Mouse (Mus musculus) liver, embryonic 13.5 days (tissue): Measurements from ENCODE around the gene Rab4a. TPM values are rescaled to one million over a fixed set of nuclear protein-coding genes. Genes with fewer than 3 reads are reported as not detected.
A peak's percentile ranks its signal among the peaks of the same experiment; 100 is the strongest.
"Not testable (repeated sequence)": the region's sequence is repeated elsewhere in the genome, so short reads cannot be mapped to it uniquely, and the experiment has no call there.

Experiments used
- ATAC-seq: fragments of 200-750 bp; cut with Nextera tagmentation; 2 replicates; pipeline ENCODE4 v1.8.0; 2017; ENCODE audit warnings: low read depth, mild to moderate bottlenecking, moderate number of reproducible peaks, moderate library complexity
- DNase-seq: peaks from one replicate; pipeline ENCODE4 v3.0.0; 2022
- H3K27ac ChIP-seq: fragments of 300-500 bp; sonication (generic); 2 replicates; pipeline ENCODE4 v1.5.1; 2015; ENCODE audit warnings: moderate library complexity, mild to moderate bottlenecking, inconsistent platforms
- H3K27me3 ChIP-seq: fragments of 300-500 bp; sonication (generic); 2 replicates; pipeline ENCODE4 v1.6.1; 2015; ENCODE audit warnings: mild to moderate bottlenecking, inconsistent platforms
- H3K36me3 ChIP-seq: fragments of 300-500 bp; sonication (generic); 2 replicates; pipeline ENCODE4 v1.6.1; 2015; ENCODE audit warnings: mild to moderate bottlenecking, inconsistent platforms
- H3K4me1 ChIP-seq: fragments of 300-500 bp; sonication (generic); replicated peaks from 2 replicates; pipeline ENCODE4 v1.6.1; 2015; ENCODE audit warnings: inconsistent platforms
- H3K4me2 ChIP-seq: fragments of 300-500 bp; sonication (generic); 2 replicates; pipeline ENCODE4 v1.6.1; 2015; ENCODE audit warnings: inconsistent platforms, mild to moderate bottlenecking, moderate library complexity
- H3K4me3 ChIP-seq: fragments of 300-500 bp; sonication (generic); replicated peaks from 2 replicates; pipeline ENCODE4 v1.5.1; 2015; ENCODE audit warnings: mild to moderate bottlenecking, inconsistent platforms
- H3K9ac ChIP-seq: fragments of 300-500 bp; sonication (generic); 2 replicates; pipeline ENCODE4 v1.6.1; 2015; ENCODE audit warnings: mild to moderate bottlenecking, inconsistent platforms
- H3K9me3 ChIP-seq: fragments of 300-500 bp; sonication (generic); replicated peaks from 2 replicates; pipeline ENCODE4 v1.6.1; 2016; ENCODE audit warnings: inconsistent platforms
- WGBS: fragments of 180-500 bp; shearing (Covaris S2); methylation state at CpG from one replicate; pipeline ENCODE4 v1.1.7; 2015; ENCODE audit not compliant: insufficient replicate concordance; 5-methylcytosine and 5-hydroxymethylcytosine counted together
- polyA plus RNA-seq: library from polyadenylated mRNA; unstranded; fragments of >200 nt; fragmentation: Nextera tagmentation; extraction: Ambion mirVana; gene quantifications from 2 replicates; pipeline ENCODE4 v1.2.1, GENCODE M21; 2015

Rab4a gene
- polyA plus RNA-seq, 1 experiment from 2014 or later: 30.8 TPM

DNA sequence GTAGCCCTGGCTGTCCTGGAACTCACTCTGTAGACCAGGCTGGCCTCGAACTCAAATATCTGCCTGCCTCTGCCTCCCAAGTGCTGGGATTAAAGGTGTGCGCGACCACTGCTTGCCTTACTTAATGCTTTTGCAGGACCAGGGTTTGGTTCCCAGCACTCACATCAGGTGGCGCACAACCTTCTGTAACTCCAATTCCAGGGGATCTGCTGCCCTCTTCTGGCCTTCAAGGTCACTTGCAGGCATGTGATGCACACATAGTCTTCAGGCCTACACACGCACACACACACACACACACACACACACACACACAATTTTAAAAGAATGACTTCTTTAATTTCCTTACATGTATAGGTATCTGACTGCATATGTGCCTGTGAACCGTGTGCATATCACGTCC is 4.9 kb upstream of the Rab4a start:
- H3K36me3 ChIP-seq: no peaks in the 10 kb centered on the region
- H3K9ac ChIP-seq: no peak overlapping the region
- DNase-seq (no peak), ATAC-seq (no peak)
- H3K4me1 ChIP-seq: peaks cover 54% of the 10 kb centered on the region
- no peak overlapping the region for H3K27ac ChIP-seq
- H3K4me2 ChIP-seq: no peak overlapping the region
- H3K27me3 ChIP-seq: no peaks in the 10 kb centered on the region
- H3K9me3 ChIP-seq: no peaks in the 10 kb centered on the region
- no peak overlapping the region for H3K4me3 ChIP-seq
- WGBS: 89% methylated on average over 7 of the region's 7 CpGs

DNA sequence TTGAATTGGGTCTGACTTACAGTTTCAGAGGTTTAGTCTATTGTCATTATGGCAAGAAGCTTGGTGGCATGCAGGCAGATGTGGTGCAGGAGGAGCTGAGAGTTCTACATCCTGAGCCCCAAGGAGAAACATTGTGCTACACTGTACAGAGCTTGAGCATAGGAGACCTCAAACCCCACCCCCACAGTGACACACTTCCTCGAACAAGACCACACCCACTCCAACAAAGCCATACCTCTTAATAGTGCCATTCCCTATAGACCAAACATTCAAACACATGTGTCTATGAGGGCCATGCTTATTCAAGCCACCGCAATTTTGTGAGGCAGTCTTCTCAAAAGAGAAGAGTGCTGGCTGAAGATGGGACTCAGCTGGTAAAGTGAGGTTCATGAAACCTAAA is 4.2 kb upstream of the Rab4a start:
- Histone ChIP-seq H3K36me3 (no peaks in the 10 kb centered on the region), H3K4me1 (peaks cover 55% of the 10 kb centered on the region), H3K4me3 (no peak overlapping the region), H3K4me2 (no peak overlapping the region), H3K27ac (no peak overlapping the region), H3K9me3 (no peaks in the 10 kb centered on the region), H3K9ac (no peak overlapping the region), H3K27me3 (no peaks in the 10 kb centered on the region)
- WGBS: 77% methylated on average over 2 of the region's 2 CpGs
- ATAC-seq: no peak
- no peak for DNase-seq

DNA sequence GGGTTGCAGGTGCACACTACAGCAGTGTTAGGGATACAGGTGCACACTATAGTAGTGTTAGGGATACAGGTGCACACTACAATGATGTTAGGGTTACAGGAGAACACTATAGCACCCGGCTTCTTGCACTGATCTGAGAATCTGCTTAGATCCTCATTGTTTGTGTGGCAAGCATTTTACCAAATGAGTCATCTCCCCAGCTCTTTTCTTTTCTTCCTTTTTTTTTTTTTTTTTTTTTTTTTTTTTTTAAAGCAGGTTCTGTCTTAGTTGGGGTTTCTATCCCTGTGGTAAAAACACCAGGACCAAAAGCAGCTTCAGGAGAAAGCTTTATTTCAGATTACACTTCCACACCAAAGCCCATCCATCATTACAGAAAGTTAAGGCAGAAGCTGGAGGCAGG is 2.1 kb upstream of the Rab4a start:
- no peak for DNase-seq
- ATAC-seq: no peak
- H3K27me3 ChIP-seq: no peaks in the 10 kb centered on the region
- 68% methylated on average over 1 of the region's 1 CpGs for WGBS
- H3K4me3 ChIP-seq: no peak overlapping the region
- peaks cover 54% of the 10 kb centered on the region for H3K4me1 ChIP-seq
- H3K4me2 ChIP-seq: no peak overlapping the region
- H3K9ac ChIP-seq: no peak overlapping the region
- no peaks in the 10 kb centered on the region for H3K9me3 ChIP-seq
- no peak overlapping the region for H3K27ac ChIP-seq
- H3K36me3 ChIP-seq: no peaks in the 10 kb centered on the region

DNA sequence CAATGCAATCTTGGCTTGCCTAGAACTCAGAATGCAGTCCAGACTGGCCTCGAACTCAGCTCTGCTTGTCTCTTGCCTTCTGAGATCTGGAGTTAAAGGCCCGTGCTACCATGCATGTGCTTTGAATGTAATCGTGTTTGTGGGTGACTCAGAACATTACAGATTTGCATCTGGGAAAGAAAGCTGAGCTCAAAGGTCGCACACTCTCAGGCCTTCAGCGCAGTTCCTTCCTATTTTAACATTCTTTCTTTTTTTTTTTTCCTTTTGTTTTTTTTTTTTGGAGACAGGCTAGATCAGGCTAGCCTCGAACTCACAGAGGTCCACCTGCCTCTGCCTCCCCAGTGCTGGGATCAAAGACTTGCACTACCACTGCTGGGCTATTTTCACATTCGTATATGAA is 1.2 kb upstream of the Rab4a start:
- Histone ChIP-seq H3K4me1 (peaks cover 49% of the 10 kb centered on the region), H3K9me3 (no peaks in the 10 kb centered on the region), H3K36me3 (peaks cover 3% of the 10 kb centered on the region), H3K4me2 (no peak overlapping the region), H3K27me3 (no peaks in the 10 kb centered on the region), H3K27ac (no peak overlapping the region), H3K4me3 (no peak overlapping the region), H3K9ac (no peak overlapping the region)
- DNase-seq (no peak), ATAC-seq (no peak)
- WGBS: 68% methylated on average over 7 of the region's 7 CpGs

DNA sequence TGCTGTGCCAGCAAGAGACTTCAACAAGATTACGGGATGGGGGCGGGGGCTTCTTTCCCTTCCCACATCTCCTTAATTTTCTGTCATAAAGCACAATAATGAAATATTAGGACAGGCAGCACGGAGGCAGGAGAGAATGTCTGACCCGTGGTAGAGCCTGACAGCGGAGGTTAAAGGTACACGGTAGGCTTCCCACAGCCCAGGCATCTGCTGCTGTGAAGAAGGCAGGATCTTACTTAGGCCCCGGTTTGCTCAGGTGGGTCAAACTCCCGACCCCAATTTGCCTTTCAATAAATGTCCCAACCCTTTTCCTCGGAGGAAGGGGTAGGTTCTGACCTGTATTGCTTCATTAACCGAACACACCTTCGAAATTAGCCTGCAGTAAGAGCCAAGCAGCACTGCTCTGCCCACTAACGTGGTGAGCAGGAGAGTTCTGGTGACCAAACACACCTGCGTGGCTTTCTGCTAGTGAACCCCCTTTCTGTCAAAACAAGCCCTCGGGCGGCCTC is 522 bp upstream of the Rab4a start:
- H3K4me2 ChIP-seq: peak overlapping the region; percentile 95
- ATAC-seq (peak; percentile 2; the same call in 1 of the 2 replicates), DNase-seq (no peak)
- peak overlapping the region; percentile 89 for H3K9ac ChIP-seq
- peak overlapping the region; percentile 81 for H3K4me3 ChIP-seq
- peaks cover 49% of the 10 kb centered on the region for H3K4me1 ChIP-seq
- no peaks in the 10 kb centered on the region for H3K9me3 ChIP-seq
- no peaks in the 10 kb centered on the region for H3K27me3 ChIP-seq
- peaks cover 9% of the 10 kb centered on the region for H3K36me3 ChIP-seq
- peak overlapping the region; percentile 73 for H3K27ac ChIP-seq
- WGBS: 23% methylated on average over 15 of the region's 15 CpGs

DNA sequence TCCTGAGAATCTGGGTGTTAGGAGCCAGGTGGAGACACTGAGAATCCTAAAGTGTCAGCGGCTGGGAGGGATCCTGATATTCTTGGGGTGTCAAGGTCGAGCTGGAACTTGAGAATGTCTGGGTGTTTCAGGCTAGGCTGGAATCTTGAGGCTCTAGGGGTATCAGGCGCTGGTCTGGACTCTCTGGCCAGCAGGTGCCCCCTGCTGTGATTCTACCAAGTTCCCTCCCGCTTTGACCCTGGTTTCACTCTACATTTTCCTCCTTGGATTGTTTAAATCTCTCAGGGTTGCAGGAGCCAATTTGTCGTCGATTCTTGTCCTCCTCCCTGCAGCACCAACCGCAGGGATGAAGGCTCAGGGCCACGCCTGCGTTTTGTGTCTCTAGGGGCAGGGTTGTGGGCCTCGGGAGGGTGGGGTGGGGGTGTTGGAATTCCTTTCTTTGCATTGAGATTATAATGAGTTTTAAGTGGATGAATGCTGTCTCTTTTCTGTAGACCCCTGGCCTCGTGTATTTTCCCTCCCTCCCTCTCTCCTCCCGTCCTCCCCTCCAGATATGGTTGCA is 670 bp downstream of the Rab4a start:
- 1% methylated on average over 12 of the region's 12 CpGs for WGBS
- peak overlapping the region; percentile 73 for H3K27ac ChIP-seq

DNA sequence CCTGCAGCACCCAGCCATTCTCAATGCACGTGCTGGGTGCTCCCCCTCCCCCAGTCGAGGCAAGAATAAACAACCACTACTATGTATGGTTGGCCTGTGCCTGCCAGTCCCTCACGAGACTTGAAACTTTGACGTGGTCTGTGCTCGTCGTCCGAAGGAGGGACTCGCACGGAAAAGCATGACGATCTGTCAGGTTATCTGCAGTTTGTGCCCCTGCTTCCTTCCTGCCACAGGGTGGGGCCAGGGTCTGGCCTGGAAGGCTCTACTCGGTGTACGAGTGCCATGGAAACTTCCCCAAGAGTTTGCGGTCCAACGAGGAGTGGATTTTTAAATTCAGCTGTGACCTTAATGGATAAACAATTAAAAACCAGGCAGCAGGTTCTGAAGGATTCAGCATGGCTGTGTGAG is 1.2 kb downstream of the Rab4a start:
- DNase-seq: peak; percentile 43
- H3K9me3 ChIP-seq: no peaks in the 10 kb centered on the region
- peaks cover 59% of the 10 kb centered on the region for H3K4me1 ChIP-seq
- H3K27me3 ChIP-seq: no peaks in the 10 kb centered on the region
- H3K4me2 ChIP-seq: peak overlapping the region; percentile 95
- peak; percentile 74 for ATAC-seq
- peak overlapping the region; percentile 89 for H3K9ac ChIP-seq
- peaks cover 10% of the 10 kb centered on the region for H3K36me3 ChIP-seq
- peak overlapping the region; percentile 73 for H3K27ac ChIP-seq
- WGBS: 2% methylated on average over 14 of the region's 14 CpGs
- H3K4me3 ChIP-seq: peak overlapping the region; percentile 81

More for the DNA sequence above, 670 bp downstream of the Rab4a start:
- Histone ChIP-seq H3K4me1 (peaks cover 54% of the 10 kb centered on the region), H3K36me3 (peaks cover 10% of the 10 kb centered on the region), H3K4me3 (peak overlapping the region; percentile 81), H3K9me3 (no peaks in the 10 kb centered on the region), H3K27me3 (no peaks in the 10 kb centered on the region), H3K4me2 (peak overlapping the region; percentile 95), H3K9ac (peak overlapping the region; percentile 89)
- DNase-seq (no peak), ATAC-seq (no peak)

DNA sequence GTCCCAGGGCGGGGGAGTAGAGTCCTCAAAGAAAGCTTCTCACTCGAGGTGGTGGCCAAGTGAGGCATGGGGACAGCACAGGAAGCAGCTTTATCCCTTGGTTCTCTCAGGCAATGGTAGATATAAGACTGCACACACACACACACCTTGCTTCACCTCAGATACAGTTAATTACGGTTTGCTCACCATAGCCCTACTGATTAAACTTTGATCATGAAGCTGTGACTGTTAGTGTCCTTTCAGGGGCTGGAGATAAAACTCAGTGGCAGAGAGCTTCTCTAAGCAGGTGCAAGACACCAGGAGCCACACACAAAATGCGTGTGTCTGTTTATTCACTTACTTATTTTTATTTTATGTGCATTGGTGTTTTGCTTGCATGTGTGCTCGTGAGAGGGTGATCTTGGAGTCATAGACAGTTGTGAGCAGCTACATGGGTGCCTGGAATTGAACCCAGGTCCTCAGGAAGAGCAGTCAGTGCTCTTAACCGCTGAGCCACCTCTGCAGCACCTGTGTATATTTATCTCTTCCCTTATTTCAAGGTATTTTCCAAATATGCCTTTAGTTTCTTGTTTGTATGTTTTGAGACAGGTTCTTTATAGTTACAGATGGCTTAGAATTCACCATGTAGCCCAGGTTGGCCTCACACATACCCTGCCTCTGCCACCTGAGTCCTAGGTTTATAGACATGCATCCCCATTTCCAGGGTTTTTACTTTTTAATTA is 2.2 kb downstream of the Rab4a start:
- peaks cover 69% of the 10 kb centered on the region for H3K4me1 ChIP-seq

DNA sequence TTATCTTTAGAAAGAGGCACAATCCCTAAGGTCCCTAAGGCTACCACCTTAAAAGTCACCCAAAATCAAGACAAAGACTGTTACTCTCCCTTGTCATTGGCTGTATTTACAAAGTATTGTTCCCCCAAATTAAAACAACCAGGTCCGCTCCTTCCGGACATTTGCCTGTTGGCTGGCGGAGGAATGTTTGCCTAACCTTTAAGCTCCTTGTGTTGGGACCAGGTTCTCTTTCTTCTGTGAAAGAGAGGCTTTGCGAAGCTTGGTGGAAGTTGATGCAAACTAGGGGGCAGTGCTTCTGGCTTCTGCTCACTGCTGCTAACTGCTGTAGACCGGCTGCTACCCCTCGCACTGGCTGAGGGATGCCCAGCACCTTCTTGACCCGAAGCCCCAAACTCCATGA is 2.9 kb downstream of the Rab4a start:
- no peak overlapping the region for H3K27ac ChIP-seq
- no peak overlapping the region for H3K9ac ChIP-seq
- ATAC-seq (no peak), DNase-seq (no peak)
- peaks cover 75% of the 10 kb centered on the region for H3K4me1 ChIP-seq
- H3K4me2 ChIP-seq: peak overlapping the region; percentile 7; the same call in 1 of the 2 replicates
- no peak overlapping the region for H3K4me3 ChIP-seq
- no peaks in the 10 kb centered on the region for H3K9me3 ChIP-seq
- peaks cover 10% of the 10 kb centered on the region for H3K36me3 ChIP-seq
- 79% methylated on average over 7 of the region's 7 CpGs for WGBS
- H3K27me3 ChIP-seq: no peaks in the 10 kb centered on the region

More for the DNA sequence above, 2.2 kb downstream of the Rab4a start:
- Histone ChIP-seq H3K9me3 (no peaks in the 10 kb centered on the region), H3K27ac (peak overlapping the region; percentile 73), H3K9ac (peak overlapping the region; percentile 89), H3K4me3 (no peak overlapping the region), H3K4me2 (peak overlapping the region; percentile 95), H3K27me3 (no peaks in the 10 kb centered on the region), H3K36me3 (peaks cover 10% of the 10 kb centered on the region)
- WGBS: 34% methylated on average over 6 of the region's 6 CpGs
- DNase-seq (no peak), ATAC-seq (0 out of 2 replicates have a peak, but pooled peaks have one; percentile 2)

DNA sequence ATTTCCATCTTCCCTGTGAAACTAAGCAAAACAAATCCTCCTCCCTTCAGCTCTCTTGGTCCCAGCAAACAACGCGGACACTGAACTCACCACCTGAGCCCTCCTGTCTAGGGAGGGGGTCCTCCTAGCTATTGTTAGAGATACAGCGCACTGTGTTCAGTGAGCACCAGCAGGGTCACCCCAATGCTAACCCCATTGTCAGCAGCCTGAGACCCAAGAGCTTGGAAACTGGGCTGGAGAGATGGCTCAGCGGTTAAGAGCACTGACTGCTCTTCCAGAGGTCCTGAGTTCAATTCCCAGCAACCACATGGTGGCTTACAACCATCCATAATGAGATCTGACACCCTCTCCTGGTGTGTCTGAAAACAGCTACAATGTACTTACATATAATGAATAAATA is 3.6 kb downstream of the Rab4a start:
- not testable (repeated sequence) for ATAC-seq, H3K27me3 ChIP-seq, H3K9ac ChIP-seq, H3K4me3 ChIP-seq, H3K4me2 ChIP-seq, DNase-seq, H3K9me3 ChIP-seq
- peaks cover 81% of the 10 kb centered on the region for H3K4me1 ChIP-seq
- peaks cover 12% of the 10 kb centered on the region for H3K36me3 ChIP-seq
- WGBS: 76% methylated on average over 4 of the region's 4 CpGs
- peak overlapping the region; percentile 29; the same call in 1 of the 2 replicates for H3K27ac ChIP-seq

DNA sequence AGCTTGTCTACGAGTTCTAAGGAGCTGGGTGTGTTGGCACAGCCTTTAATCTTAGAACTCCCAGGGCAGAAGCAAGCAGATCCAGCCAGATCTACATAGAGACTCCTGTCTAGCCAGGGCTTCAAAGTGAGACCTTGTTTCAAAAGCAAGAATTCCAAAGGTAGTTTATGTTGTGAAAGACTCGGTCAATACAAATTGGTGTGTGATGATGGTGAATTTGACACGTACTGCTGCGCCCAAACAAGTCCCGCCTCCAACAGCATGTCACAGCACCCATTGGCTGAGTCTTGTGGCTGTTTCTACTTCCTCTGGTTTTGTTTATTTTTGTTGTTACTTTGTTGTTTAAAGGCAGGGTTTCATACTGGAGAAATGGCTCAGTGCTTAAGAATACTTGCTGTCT is 6.4 kb downstream of the Rab4a start:
- Histone ChIP-seq H3K9ac (no peak overlapping the region), H3K27ac (peak overlapping the region; percentile 59; the same call in 1 of the 2 replicates), H3K4me3 (no peak overlapping the region), H3K4me1 (peaks cover 73% of the 10 kb centered on the region), H3K27me3 (no peaks in the 10 kb centered on the region), H3K4me2 (no peak overlapping the region), H3K9me3 (no peaks in the 10 kb centered on the region), H3K36me3 (peaks cover 32% of the 10 kb centered on the region)
- DNase-seq (no peak), ATAC-seq (no peak)
- WGBS: 79% methylated on average over 5 of the region's 5 CpGs
